Mouse (Mus musculus) testis, adult 2 months (tissue): ENCODE data around the gene Auh. TPM values are rescaled to one million over a fixed set of nuclear protein-coding genes. Genes with fewer than 3 reads are reported as not detected.
A peak's percentile ranks its signal among the peaks of the same experiment; 100 is the strongest.

ENCODE experiments used
- H3K27ac ChIP-seq: fragments of 200-500 bp; 2 replicates; pipeline ENCODE4 v1.5.1; 2012; ENCODE audit warnings: low read depth, low read length; ENCODE audit not compliant: control insufficient read depth, insufficient read depth
- H3K27me3 ChIP-seq: fragments of 200-500 bp; 2 replicates; pipeline ENCODE4 v1.6.1; 2012; ENCODE audit warnings: mild to moderate bottlenecking, low read length, moderate library complexity; ENCODE audit not compliant: control insufficient read depth, insufficient read depth
- H3K36me3 ChIP-seq: fragments of 200-500 bp; 2 replicates; pipeline ENCODE4 v1.6.1; 2012; ENCODE audit warnings: mild to moderate bottlenecking, low read length; ENCODE audit not compliant: control insufficient read depth, insufficient read depth
- H3K4me1 ChIP-seq: fragments of 200-500 bp; 2 replicates; pipeline ENCODE4 v1.6.1; 2012; ENCODE audit warnings: low read length; ENCODE audit not compliant: control insufficient read depth, insufficient read depth
- H3K4me3 ChIP-seq: fragments of 200-500 bp; 2 replicates; pipeline ENCODE4 v1.5.1; 2012; ENCODE audit warnings: low read depth, mild to moderate bottlenecking, low read length, moderate library complexity, mixed read lengths; ENCODE audit not compliant: control insufficient read depth
- CTCF ChIP-seq: fragments of 200-500 bp; IDR thresholded peaks from 2 replicates; pipeline ENCODE4 v1.5.1; 2012; ENCODE audit warnings: low read depth, mild to moderate bottlenecking, inconsistent platforms, low read length, moderate library complexity; ENCODE audit not compliant: control insufficient read depth, insufficient read depth, insufficient replicate concordance
- POLR2A ChIP-seq: fragments of 200-500 bp; IDR thresholded peaks from 2 replicates; pipeline ENCODE4 v1.6.1; 2012; ENCODE audit warnings: low read depth, mild to moderate bottlenecking, inconsistent platforms, low read length, moderate library complexity; ENCODE audit not compliant: control insufficient read depth
- polyA plus RNA-seq: library from polyadenylated mRNA; depleted of rRNA; stranded (reverse); fragments of >200 nt; gene quantifications from 2 replicates; pipeline ENCODE4 v1.2.3, GENCODE M21; 2012

The Auh gene
- polyA plus RNA-seq, 1 experiment: 6.1 TPM

DNA sequence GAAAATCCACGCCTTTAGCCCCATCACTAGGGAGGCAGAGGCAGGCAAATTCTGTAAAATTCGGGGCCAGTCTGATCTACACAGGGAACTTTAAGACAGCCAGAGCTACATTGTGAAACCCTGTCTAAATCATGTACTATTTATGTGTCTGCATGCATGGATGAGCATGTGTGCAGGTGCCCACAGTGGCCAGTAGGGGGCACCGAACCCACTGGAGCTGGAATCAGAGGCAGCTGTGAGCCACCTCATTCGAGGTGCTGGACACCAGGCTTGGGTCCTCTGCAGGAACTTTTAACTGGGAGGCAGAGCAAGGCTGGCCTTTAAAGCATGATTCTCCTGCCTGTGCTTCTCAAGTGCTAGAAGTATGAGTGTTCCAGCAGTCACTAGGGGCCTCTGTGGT lies 96.3 kb downstream of the Auh start:
- Histone ChIP-seq H3K27me3 (no peaks in the 10 kb centered on the region), H3K4me1 (no peaks in the 10 kb centered on the region), H3K36me3 (no peaks in the 10 kb centered on the region), H3K27ac (no peak overlapping the region), H3K4me3 (no peak overlapping the region)
- TF ChIP-seq POLR2A (no peak), CTCF (peak; percentile 85; the same call in 1 of the 2 replicates)

DNA sequence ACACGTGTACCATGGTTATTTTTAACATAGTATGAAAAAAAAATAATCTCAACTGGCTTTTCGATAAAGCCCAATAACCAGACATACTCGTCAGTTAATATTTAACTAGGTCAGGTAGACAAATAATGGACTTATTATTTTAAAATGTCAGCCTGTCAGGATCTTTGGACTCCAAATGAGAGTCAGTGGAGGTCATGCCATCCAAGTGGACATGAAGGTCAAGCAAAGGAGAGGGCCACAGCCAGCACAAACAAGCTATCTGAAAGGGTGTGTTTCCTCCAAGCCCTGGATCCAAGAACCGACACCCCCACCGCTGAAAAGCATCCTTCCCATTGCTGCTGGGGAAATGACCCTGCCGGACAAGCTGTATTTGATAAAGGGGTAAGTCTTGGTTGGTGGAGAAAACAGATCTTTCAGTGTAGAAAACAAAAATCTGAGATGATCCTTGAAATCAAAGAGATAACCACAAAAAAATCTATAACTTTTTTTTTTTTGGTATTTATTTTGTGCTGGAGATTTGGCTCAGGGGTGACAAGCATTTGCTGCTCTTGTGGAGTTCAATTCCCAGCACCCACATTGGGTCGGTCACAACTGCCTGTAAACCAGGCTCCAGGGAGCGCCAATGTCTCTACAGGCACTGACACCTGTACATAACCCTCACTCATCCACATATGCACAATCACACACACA lies 96.9 kb downstream of the Auh start:
- TF ChIP-seq POLR2A (no peak), CTCF (no peak)
- no peak overlapping the region for H3K4me3 ChIP-seq
- no peaks in the 10 kb centered on the region for H3K27me3 ChIP-seq
- no peaks in the 10 kb centered on the region for H3K36me3 ChIP-seq
- no peaks in the 10 kb centered on the region for H3K4me1 ChIP-seq
- no peak overlapping the region for H3K27ac ChIP-seq

DNA sequence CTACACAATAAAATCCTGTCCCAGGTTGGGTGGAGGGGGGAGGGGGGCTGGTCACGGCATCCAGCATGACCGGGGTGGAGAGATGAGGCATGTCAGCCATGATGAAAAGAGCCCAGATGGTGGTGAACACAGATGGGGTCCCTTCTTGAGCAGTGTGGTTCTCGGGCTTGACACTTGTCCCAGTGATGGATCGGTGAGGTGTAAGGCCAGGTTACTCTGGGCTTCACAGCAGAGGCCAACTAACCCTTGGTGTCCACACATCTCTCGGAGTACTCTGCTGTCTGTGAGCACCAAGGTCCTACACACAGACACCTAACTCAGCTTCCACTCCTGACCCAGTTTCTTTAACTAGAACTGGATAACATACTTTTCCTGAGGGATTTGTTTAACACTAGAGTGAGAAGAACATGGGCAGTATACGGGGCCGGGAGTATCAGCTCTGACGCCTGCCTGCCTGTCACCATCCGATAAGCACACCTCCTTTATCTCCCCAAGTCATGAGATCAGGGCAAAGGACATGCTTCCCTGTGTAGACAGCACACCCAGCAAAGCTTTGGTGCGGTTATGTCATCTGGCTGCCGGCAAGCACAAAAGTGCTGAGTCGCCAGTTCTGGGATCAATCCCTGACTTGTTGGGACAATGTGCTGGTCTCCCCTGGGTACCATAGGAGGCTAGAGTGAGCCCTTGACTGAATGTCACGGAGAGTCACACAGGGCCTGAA lies 98.3 kb downstream of the Auh start:
- Histone ChIP-seq H3K27ac (no peak overlapping the region), H3K36me3 (no peaks in the 10 kb centered on the region), H3K4me1 (no peaks in the 10 kb centered on the region), H3K27me3 (no peaks in the 10 kb centered on the region), H3K4me3 (no peak overlapping the region)
- TF ChIP-seq POLR2A (no peak), CTCF (no peak)

DNA sequence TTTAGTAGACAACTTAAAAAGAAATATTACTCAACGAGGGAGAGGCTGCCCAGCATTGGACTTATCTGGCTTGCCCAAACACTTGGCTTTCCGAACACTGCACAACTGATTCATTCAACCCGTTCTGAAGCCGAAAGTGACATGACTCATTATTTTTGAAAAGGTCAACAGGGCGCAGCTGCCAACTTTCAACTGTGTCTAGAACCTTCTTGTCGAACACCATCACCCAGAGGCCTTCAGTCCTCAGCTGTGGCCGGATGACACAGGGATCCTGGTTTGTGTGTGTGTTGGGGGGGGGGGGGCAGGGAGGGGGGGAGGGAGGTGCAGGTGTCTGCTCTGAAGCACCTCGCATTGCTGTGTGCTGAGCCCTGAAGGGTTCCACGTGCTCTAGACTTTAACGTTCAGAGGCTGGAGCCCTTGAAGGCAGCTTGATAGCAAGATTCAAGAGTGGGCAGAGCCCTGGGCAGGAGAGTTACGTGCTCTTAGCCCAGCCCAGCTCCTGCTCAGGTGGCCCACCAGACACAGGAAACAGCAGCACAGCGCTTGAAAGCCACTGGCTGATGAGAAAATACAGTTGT lies 100.4 kb downstream of the Auh start:
- Histone ChIP-seq H3K4me3 (no peak overlapping the region), H3K27ac (no peak overlapping the region), H3K4me1 (no peaks in the 10 kb centered on the region), H3K27me3 (no peaks in the 10 kb centered on the region), H3K36me3 (no peaks in the 10 kb centered on the region)
- TF ChIP-seq CTCF: no peak
- no peak for TF ChIP-seq POLR2A

DNA sequence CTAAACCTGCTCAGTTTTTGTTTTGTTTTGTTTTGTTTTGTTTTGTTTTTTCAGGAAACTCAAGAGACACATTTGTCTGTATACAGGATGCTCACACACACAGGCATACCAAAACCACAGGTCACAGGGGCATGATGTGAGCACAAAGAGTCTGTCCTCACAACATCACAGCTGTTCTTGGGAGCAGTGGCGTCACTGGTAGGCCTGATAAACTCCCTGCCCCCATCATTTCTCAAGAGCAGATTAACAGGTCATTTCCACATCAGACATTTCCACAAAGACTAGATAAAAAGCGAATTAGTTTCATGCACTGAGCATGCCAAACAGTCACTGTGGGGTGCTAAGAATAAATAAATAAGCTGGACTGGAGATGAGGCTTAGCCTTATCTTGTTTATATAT lies 101.3 kb downstream of the Auh start:
- no peaks in the 10 kb centered on the region for H3K4me1 ChIP-seq

DNA sequence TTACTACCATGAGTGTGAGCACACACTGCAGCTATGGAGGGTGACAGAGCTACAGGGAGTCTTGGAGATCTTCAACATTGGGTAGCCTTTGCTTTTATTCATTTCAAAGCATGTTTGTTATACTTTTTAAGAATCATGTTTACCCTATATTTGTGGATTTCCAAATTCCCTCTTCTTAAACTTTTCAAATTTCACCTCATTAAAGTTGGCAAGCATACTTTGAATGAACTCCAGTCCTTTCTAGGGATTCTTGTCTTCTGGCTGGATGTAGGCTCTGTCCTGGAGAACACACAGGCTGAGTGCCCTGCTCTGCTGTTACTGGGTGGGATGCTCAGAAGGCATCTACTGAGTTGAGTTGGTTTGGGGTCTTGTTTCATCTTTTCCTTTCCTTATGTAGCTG lies 102.8 kb downstream of the Auh start:
- Histone ChIP-seq H3K27ac (no peak overlapping the region), H3K4me3 (no peak overlapping the region), H3K36me3 (no peaks in the 10 kb centered on the region), H3K4me1 (no peaks in the 10 kb centered on the region), H3K27me3 (no peaks in the 10 kb centered on the region)
- TF ChIP-seq CTCF: no peak
- no peak for TF ChIP-seq POLR2A

More for the DNA sequence above, 101.3 kb downstream of the Auh start:
- Histone ChIP-seq H3K36me3 (no peaks in the 10 kb centered on the region), H3K4me3 (no peak overlapping the region), H3K27ac (no peak overlapping the region), H3K27me3 (no peaks in the 10 kb centered on the region)
- TF ChIP-seq CTCF (no peak), POLR2A (no peak)

DNA sequence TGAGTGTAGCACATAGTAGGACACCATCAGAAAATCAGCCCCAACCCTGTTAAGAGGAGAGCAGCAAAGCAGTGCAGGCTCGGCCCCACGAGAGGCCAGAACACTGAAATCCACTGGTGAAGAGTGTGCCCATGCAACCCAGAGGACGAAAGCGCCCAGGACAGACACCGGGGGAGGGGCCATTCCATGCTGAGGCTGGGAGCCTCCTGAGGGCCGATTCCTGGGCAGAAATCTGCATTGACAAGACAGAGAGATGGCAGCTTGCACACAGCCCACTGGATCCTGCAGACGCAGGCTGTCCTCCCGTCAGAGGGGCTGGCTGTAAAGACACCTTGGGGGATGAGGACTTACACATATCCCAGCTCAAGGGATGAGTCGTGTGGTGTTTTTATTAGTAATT lies 104.7 kb downstream of the Auh start:
- no peaks in the 10 kb centered on the region for H3K36me3 ChIP-seq
- TF ChIP-seq CTCF (no peak), POLR2A (no peak)
- H3K27me3 ChIP-seq: no peaks in the 10 kb centered on the region
- H3K27ac ChIP-seq: no peak overlapping the region
- no peak overlapping the region for H3K4me3 ChIP-seq
- H3K4me1 ChIP-seq: no peaks in the 10 kb centered on the region
